Mouse (Mus musculus): ENCODE results near the gene Rapgef2. TPM values are rescaled to one million over a fixed set of nuclear protein-coding genes. Genes with fewer than 3 reads are reported as not detected.

Rapgef2 gene
- polyA plus RNA-seq, 1 experiment from 2014 or later = 10.7 TPM

GRCm38 (mm10) chr3:79182290-79182689 lies 104.0 kb downstream of the Rapgef2 start:
- 47% methylated on average over 3 of the region's 3 CpGs for WGBS
- ATAC-seq (ENCODE audit: insufficient number of reproducible peaks, insufficient read depth, low FRiP score, low read depth) = no peak
- Histone ChIP-seq H3K36me3 (ENCODE audit: control insufficient read depth, insufficient read depth, low read length) (no peaks in the 10 kb centered on the region), H3K9me3 (ENCODE audit: control insufficient read depth, low read depth, low read length) (no peaks in the 10 kb centered on the region), H3K27me3 (ENCODE audit: control insufficient read depth, insufficient read depth, low read length) (no peaks in the 10 kb centered on the region), H3K4me1 (ENCODE audit: control insufficient read depth, insufficient read depth, low read length) (peaks cover 49% of the 10 kb centered on the region), H3K4me2 (replicated peaks; ENCODE audit: low read depth, low read length) (no peak overlapping the region), H3K9ac (replicated peaks; ENCODE audit: low read depth, low read length) (no peak overlapping the region), H3K27ac (ENCODE audit: low read length) (peak overlapping the region; percentile 86), H3K4me3 (ENCODE audit: low read depth, low read length) (no peak overlapping the region)

DNA sequence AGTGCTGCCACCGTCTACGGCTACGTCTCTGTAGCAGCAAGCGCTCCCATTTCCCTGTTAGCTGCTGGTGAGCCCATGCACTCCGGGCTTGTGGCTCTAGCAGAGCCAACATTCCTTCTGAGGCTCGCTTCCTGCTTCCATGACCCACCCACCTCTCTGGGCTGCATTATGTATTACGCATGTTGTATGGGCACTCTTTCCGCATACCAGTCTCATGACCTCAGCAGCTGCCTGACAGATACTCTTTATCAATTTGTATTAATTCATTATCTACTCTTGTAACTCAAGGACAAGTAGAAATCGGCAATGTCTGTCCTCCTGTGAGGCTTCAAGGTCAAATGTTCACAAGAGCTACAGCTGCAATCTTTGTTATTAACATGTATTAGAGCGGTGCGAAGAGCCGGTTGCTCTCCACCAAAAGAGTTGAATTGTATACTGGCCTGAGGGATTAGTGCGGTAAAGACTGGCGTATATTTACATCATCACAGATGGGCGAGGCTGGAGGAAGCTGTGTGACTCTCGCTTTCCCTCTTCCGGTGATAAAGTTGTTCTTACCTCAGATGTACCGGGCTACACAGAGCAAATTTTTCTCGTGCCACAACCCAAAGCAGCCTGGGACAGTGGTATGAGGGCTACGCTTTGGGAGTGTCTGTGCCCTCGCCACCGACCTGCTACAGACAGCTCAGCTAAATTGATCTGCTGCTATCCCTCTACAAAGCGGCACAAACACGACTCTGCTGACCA lies 104.9 kb downstream of the Rapgef2 start:
- Histone ChIP-seq H3K36me3 (ENCODE audit: control insufficient read depth, insufficient read depth, low read length) (no peaks in the 10 kb centered on the region), H3K9ac (replicated peaks; ENCODE audit: low read depth, low read length) (no peak overlapping the region), H3K4me2 (replicated peaks; ENCODE audit: low read depth, low read length) (peak overlapping the region; percentile 46), H3K27ac (ENCODE audit: low read length) (peak overlapping the region; percentile 86), H3K4me1 (ENCODE audit: control insufficient read depth, insufficient read depth, low read length) (peaks cover 54% of the 10 kb centered on the region), H3K27me3 (ENCODE audit: control insufficient read depth, insufficient read depth, low read length) (no peaks in the 10 kb centered on the region), H3K4me3 (ENCODE audit: low read depth, low read length) (peak overlapping the region; percentile 8; the same call in 1 of the 2 replicates), H3K9me3 (ENCODE audit: control insufficient read depth, low read depth, low read length) (no peaks in the 10 kb centered on the region)
- peak; percentile 87 for ATAC-seq (ENCODE audit: insufficient number of reproducible peaks, insufficient read depth, low FRiP score, low read depth)
- 10% methylated on average over 24 of the region's 24 CpGs for WGBS

DNA sequence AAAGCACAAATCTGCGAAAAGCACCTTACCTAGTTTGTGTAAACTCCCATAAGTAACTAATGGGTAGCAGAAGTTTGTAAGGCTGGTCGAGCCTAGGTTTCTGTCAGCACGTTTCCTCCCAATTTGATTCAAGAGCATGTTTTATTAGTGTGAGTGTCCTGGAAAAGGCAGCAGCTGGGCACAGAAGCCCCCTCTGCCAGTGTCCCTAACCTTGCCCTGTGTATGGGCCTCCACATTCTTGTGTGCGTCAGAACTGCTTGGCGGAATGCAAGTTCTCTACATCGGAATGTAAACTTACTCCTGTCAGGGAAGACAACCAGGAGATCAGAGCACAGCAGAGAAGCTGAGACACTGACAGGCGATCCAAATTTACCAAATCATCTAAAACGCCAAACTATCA lies 106.2 kb downstream of the Rapgef2 start:
- ATAC-seq (ENCODE audit: insufficient number of reproducible peaks, insufficient read depth, low FRiP score, low read depth) = no peak
- peaks cover 54% of the 10 kb centered on the region for H3K4me1 ChIP-seq (ENCODE audit: control insufficient read depth, insufficient read depth, low read length)
- 20% methylated on average over 8 of the region's 8 CpGs for WGBS

DNA sequence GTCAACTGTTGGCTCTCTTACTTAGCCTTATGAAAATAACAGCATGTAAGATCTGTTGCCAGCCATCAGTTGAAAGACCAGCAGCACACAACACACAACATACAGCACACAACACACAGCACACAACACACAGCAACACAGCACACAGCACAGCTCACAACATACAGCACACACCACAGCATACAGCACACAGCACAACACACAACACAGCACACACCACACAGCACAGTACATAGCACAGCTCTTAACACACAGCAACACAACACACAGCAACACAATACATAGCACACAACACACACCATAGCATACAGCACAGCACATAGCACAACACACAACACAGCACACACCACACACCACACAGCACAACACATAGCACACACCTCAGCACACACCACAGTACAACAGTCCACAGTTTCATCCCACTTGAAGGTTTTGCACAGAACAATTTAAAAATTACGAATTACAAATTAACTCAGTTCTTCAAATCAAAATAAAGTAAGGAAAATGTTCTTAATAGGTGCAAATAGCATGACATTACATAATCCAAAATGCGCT lies 106.7 kb downstream of the Rapgef2 start:
- Histone ChIP-seq H3K4me3 (ENCODE audit: low read depth, low read length) (no peak overlapping the region), H3K4me2 (replicated peaks; ENCODE audit: low read depth, low read length) (0 out of 2 replicates have a peak overlapping the region, but pooled peaks have one; percentile 14), H3K36me3 (ENCODE audit: control insufficient read depth, insufficient read depth, low read length) (no peaks in the 10 kb centered on the region), H3K9ac (replicated peaks; ENCODE audit: low read depth, low read length) (no peak overlapping the region), H3K27ac (ENCODE audit: low read length) (no peak overlapping the region), H3K4me1 (ENCODE audit: control insufficient read depth, insufficient read depth, low read length) (peaks cover 54% of the 10 kb centered on the region), H3K9me3 (ENCODE audit: control insufficient read depth, low read depth, low read length) (no peaks in the 10 kb centered on the region), H3K27me3 (ENCODE audit: control insufficient read depth, insufficient read depth, low read length) (no peaks in the 10 kb centered on the region)
- WGBS = 78% methylated on average over 2 of the region's 2 CpGs
- no peak for ATAC-seq (ENCODE audit: insufficient number of reproducible peaks, insufficient read depth, low FRiP score, low read depth)

More for the DNA sequence above, 106.2 kb downstream of the Rapgef2 start:
- 0 out of 2 replicates have a peak overlapping the region, but pooled peaks have one; percentile 33 for H3K27ac ChIP-seq (ENCODE audit: low read length)
- no peaks in the 10 kb centered on the region for H3K36me3 ChIP-seq (ENCODE audit: control insufficient read depth, insufficient read depth, low read length)
- no peak overlapping the region for H3K9ac ChIP-seq (replicated peaks; ENCODE audit: low read depth, low read length)
- H3K27me3 ChIP-seq (ENCODE audit: control insufficient read depth, insufficient read depth, low read length) = no peaks in the 10 kb centered on the region
- no peaks in the 10 kb centered on the region for H3K9me3 ChIP-seq (ENCODE audit: control insufficient read depth, low read depth, low read length)
- H3K4me3 ChIP-seq (ENCODE audit: low read depth, low read length) = no peak overlapping the region
- H3K4me2 ChIP-seq (replicated peaks; ENCODE audit: low read depth, low read length) = peak overlapping the region; percentile 46; the same call in 1 of the 2 replicates

- no peaks in the 10 kb centered on the region for H3K36me3 ChIP-seq (ENCODE audit: control insufficient read depth, insufficient read depth, low read length)
- peaks cover 54% of the 10 kb centered on the region for H3K4me1 ChIP-seq (ENCODE audit: control insufficient read depth, insufficient read depth, low read length)
- no peak overlapping the region for H3K4me3 ChIP-seq (ENCODE audit: low read depth, low read length)
- 0 out of 2 replicates have a peak overlapping the region, but pooled peaks have one; percentile 7 for H3K4me2 ChIP-seq (replicated peaks; ENCODE audit: low read depth, low read length)
- H3K9ac ChIP-seq (replicated peaks; ENCODE audit: low read depth, low read length) = no peak overlapping the region
- H3K27ac ChIP-seq (ENCODE audit: low read length) = no peak overlapping the region
- WGBS = 25% methylated on average over 3 of the region's 3 CpGs
- H3K9me3 ChIP-seq (ENCODE audit: control insufficient read depth, low read depth, low read length) = no peaks in the 10 kb centered on the region
- H3K27me3 ChIP-seq (ENCODE audit: control insufficient read depth, insufficient read depth, low read length) = no peaks in the 10 kb centered on the region
- no peak for ATAC-seq (ENCODE audit: insufficient number of reproducible peaks, insufficient read depth, low FRiP score, low read depth)
Observed at GRCm38 (mm10) chr3:79178708-79179107, 107.6 kb downstream of the Rapgef2 start.

- Histone ChIP-seq H3K9me3 (ENCODE audit: control insufficient read depth, low read depth, low read length) (no peaks in the 10 kb centered on the region), H3K36me3 (ENCODE audit: control insufficient read depth, insufficient read depth, low read length) (no peaks in the 10 kb centered on the region), H3K4me3 (ENCODE audit: low read depth, low read length) (no peak overlapping the region), H3K27me3 (ENCODE audit: control insufficient read depth, insufficient read depth, low read length) (no peaks in the 10 kb centered on the region), H3K27ac (ENCODE audit: low read length) (no peak overlapping the region), H3K9ac (replicated peaks; ENCODE audit: low read depth, low read length) (no peak overlapping the region), H3K4me1 (ENCODE audit: control insufficient read depth, insufficient read depth, low read length) (peaks cover 54% of the 10 kb centered on the region), H3K4me2 (replicated peaks; ENCODE audit: low read depth, low read length) (no peak overlapping the region; the same call in 1 of the 2 replicates)
- ATAC-seq (ENCODE audit: insufficient number of reproducible peaks, insufficient read depth, low FRiP score, low read depth) = no peak
- WGBS = 65% methylated on average over 6 of the region's 6 CpGs
Observed at GRCm38 (mm10) chr3:79178070-79178469, 108.2 kb downstream of the Rapgef2 start.

DNA sequence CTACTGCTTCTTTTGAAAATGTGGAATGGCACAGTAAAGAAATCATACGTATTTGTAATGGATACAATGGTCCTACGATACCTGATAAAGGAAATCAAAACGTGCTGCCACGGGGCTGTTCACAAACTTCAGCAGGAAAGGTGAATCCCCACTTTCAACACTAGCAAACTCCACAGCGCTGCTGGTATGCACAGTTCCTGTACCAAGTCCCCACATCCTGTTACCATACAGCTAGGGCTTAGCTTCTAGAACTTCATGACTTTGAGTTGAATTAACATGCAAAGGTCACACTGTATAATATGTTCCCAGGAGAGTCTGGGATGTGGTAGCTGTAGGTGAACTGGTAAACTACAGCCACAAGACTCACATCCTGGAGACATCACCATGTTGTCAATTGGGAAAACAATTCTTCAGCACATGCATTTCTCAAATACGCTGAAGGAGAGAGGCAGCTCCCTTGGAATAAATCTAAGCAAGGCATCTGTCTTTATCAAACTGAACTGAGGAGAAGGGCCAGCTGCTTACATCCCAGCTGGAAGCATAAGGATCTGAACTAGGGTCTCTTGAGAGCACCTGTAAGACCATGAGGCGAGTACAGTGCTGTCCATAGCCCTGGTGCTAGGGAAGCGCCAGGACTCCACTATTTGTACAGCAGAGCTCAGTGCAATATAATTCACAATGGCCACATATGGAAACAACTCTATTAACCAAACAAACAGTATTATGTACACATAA lies 109.0 kb downstream of the Rapgef2 start:
- H3K4me2 ChIP-seq (replicated peaks; ENCODE audit: low read depth, low read length) = no peak overlapping the region
- peaks cover 54% of the 10 kb centered on the region for H3K4me1 ChIP-seq (ENCODE audit: control insufficient read depth, insufficient read depth, low read length)
- 72% methylated on average over 8 of the region's 8 CpGs for WGBS
- no peak overlapping the region for H3K4me3 ChIP-seq (ENCODE audit: low read depth, low read length)
- no peaks in the 10 kb centered on the region for H3K27me3 ChIP-seq (ENCODE audit: control insufficient read depth, insufficient read depth, low read length)
- no peak overlapping the region for H3K27ac ChIP-seq (ENCODE audit: low read length)
- no peaks in the 10 kb centered on the region for H3K36me3 ChIP-seq (ENCODE audit: control insufficient read depth, insufficient read depth, low read length)
- ATAC-seq (ENCODE audit: insufficient number of reproducible peaks, insufficient read depth, low FRiP score, low read depth) = no peak
- no peak overlapping the region for H3K9ac ChIP-seq (replicated peaks; ENCODE audit: low read depth, low read length)
- H3K9me3 ChIP-seq (ENCODE audit: control insufficient read depth, low read depth, low read length) = no peaks in the 10 kb centered on the region

GRCm38 (mm10) chr3:79174168-79174567 lies 112.1 kb downstream of the Rapgef2 start:
- Histone ChIP-seq H3K36me3 (ENCODE audit: control insufficient read depth, insufficient read depth, low read length) (no peaks in the 10 kb centered on the region), H3K27ac (ENCODE audit: low read length) (no peak overlapping the region), H3K9ac (replicated peaks; ENCODE audit: low read depth, low read length) (no peak overlapping the region), H3K4me1 (ENCODE audit: control insufficient read depth, insufficient read depth, low read length) (peaks cover 23% of the 10 kb centered on the region), H3K4me3 (ENCODE audit: low read depth, low read length) (no peak overlapping the region), H3K4me2 (replicated peaks; ENCODE audit: low read depth, low read length) (no peak overlapping the region), H3K27me3 (ENCODE audit: control insufficient read depth, insufficient read depth, low read length) (no peaks in the 10 kb centered on the region), H3K9me3 (ENCODE audit: control insufficient read depth, low read depth, low read length) (no peaks in the 10 kb centered on the region)
- 87% methylated on average over 6 of the region's 6 CpGs for WGBS
- no peak for ATAC-seq (ENCODE audit: insufficient number of reproducible peaks, insufficient read depth, low FRiP score, low read depth)
